Mouse (Mus musculus): ENCODE measurements around the gene AC134908.4.

AC134908.4 gene

GRCm38 (mm10) chr17:25795609-25796092, at the start of gene AC134908.4:
Gene AC134908.4 (minus strand): TSS chr17:25795659.
- no peak for DNase-seq (ENCODE audit: low spot score)

DNA sequence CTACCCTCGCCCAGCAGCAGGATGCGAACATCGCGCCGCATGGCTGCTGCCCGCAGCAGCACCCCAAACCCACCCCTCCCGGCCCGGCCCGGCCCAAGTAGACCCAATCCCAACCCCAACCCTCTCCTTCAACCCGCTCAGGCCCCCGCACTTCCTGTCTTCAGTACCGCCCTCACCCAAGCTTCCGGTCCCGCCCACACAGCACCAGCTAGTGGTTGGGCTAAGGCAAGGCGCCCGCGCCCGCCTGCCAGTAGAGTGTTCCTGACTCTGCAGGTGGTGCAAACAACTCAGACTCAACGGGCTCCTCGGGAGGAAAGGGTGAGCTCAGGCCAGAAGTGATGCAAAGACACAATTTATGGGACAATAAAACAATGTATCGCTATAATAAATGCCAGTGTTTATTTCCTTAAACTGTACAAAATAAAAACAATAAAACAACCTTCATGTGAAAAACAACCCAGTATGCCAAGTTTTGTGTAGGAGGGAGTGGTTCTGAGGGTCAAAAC, 49.0 kb upstream of the AC134908.4 start, which contains the start of gene Rhot2:
TSS of gene Rhot2 (minus strand) at position 456 of the 506 bp plus-strand sequence.
- peak; percentile 86 for DNase-seq (ENCODE audit: low spot score)

DNA sequence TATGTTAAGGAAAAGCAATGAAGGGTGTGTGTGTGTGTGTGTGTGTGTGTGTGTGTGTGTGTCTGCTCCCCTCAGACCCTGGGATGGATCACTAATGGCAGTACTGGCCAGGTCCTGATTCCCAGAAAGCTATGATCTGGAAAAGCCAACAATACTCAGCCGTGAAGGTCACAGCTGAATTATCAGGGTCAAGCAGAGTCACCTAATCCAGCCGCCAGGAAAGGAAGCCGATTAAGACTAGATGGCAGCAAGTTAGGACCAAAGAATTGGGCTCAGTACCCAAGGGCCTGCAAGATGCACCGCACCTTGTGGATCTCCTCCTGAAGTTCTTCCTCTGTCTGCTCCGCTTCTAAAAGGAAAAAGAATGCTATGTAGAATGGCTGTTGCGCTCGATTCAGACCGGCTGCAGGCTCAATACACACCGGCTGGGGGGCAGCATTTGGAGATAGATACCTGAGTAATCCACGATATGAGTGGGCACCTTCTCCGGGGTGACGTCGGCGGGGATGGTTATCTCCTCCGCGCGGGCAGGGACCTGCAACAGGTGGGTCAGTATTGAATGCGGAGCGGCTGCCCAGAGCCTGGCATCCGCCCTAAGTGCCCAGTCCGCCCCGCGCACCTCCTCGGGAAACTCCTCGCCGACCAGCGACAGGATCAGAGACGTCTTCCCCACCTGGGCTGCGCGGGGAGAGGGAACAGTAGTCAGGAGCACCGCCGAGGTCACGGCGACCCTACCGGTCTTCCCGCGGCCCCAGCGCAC, 48.4 kb upstream of the AC134908.4 start:
- DNase-seq (ENCODE audit: low spot score), result no peak

GRCm38 (mm10) chr17:25843122-25843521, 47.7 kb upstream of the AC134908.4 start:
- DNase-seq (ENCODE audit: low spot score), result no peak

DNA sequence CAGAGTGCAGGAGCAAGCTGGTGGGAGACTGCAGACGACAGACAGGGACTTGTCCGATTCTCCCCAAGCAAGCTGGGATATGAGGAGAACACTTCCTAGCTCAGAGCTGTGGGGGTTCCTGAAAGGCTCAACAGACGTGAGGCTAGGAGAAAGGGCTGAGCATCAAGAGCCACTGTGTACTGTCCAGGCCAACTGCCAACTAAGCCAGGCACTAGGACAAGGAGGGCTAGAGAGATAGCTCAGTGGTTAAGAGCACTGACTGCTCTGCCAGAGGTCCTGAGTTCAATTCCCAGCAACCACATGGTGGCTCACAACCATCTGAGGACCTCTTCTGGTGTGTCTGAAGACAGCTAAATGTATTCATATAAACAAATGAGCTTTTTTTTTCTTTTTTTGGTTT, 47.0 kb upstream of the AC134908.4 start:
- no peak for DNase-seq (ENCODE audit: low spot score)

- no peak for DNase-seq (ENCODE audit: low spot score)
These were observed 45.8 kb upstream of the AC134908.4 start, which contains the start of gene Gm20683 for GRCm38 (mm10) chr17:25841117-25841880. Gene Gm20683 (minus strand): TSS chr17:25841763.

DNA sequence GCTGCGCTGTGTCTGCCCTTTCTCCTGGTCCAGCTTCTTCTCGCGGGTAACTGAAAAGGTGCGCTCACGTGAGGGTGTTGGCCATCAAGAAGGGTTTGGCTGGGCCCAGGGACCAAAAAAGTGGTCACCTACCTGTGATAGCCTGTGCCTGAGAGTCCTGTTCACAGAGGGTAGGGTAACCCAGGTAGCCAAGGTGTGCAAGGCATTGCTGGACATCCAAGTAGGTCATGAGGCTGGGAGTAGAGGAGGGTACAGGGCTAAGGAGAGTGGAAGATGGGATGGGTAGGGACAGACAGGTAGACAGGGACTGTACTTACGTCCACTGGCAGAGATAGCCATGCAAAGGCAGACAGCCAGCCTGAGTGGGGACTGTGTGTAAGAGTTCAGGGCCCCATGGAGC, 45.1 kb upstream of the AC134908.4 start:
- DNase-seq (ENCODE audit: low spot score), result no peak

DNA sequence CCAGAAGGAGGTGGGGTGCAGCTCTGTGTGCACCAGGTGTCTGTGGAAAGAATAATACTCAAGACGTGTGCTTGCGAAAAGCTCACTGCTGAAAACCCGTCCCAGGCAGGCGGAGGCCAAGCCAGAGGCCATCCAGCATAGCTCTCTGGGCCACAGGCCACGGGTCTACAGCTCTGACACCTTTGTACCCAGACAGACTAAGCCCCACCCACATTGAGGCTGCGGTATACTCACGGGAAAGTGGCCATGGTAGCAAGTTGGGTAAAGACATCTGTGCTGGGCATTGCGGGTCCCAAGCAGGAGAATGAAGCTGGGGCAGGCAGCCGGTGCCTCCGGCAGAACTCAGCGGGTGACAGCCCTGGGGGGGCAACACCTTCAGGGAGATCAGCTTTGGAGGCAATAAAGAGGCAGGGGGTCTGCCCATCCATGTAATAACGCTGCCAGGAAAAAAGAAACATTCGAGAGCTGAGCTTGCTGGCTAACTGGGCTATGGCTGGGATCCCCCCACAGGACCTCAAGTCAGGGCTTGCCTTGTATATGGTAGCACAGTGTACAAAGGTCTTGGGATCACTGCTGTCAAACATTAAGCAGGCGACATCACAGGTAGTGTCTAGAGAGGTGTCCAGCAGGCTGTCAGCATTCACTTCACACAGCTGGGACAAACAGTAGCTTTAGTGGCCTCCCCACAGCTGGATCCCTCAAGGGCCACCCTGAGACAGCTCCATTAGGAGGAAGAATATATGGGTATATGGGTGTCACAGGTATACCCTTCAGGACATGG, 44.2 kb upstream of the AC134908.4 start:
- no peak for DNase-seq (ENCODE audit: low spot score)

GRCm38 (mm10) chr17:25838904-25839303, 43.4 kb upstream of the AC134908.4 start:
- DNase-seq (ENCODE audit: low spot score), result no peak

DNA sequence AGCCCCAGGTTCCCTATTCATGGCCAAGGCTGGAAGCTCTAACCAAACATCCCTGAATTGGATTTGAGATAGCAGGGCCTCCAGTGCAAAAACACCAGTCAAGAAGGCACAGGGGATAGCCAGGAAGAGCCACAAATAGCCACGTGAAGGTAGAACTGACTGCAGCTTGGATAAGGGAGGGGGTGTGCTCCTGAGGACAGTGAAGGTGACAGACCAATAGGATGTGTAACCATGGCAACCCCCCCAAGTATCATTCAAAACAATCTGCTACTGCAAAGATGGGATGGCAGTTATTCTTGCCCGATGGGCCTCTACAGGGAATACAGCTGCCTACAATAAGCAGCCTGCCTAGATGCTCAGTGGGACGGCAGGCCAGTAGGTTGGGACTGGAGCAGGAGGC, 42.1 kb upstream of the AC134908.4 start:
- DNase-seq (ENCODE audit: low spot score), result no peak

DNA sequence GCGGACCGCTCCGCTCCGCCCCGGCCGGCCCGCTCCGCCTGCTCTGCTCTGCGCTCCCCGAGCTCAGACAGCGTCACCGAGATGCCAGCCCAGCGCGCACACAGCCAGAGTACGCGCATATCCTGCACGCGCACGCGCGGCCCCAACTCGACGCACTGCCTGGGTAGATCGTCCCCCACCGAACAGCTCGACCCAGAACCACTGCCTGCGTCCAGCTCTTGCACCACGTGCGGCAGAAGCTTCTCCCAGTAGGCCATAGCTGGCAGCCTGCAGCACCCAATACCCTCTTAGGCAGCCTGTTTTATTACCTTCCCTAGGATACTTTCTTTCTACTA, 41.6 kb upstream of the AC134908.4 start, which contains the start of gene Rhbdl1:
TSS of gene Rhbdl1 (minus strand) at position 220 of the 335 bp plus-strand sequence.
- no peak for DNase-seq (ENCODE audit: low spot score)

GRCm38 (mm10) chr17:25836397-25837075, 41.1 kb upstream of the AC134908.4 start:
- DNase-seq (ENCODE audit: low spot score), result no peak

DNA sequence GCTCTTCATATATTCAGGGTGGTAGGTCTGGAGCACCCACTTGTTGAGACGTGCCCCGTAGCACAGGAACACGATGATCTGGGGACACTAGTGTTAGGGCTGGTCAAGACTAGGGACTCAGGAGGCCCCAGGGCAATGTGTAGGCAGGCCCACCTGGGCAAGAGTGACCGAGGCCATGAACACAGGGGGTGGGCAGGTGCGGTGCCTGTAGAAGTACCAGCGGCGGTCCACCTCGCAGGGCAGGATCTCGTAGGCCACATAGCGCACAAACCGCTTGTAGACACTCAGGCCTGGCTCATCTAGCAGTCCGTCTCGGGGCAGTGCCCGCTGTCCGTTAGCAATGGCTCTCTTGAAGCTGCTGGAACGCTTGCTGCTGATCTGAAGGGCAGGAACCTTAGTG, 40.4 kb upstream of the AC134908.4 start:
- no peak for DNase-seq (ENCODE audit: low spot score)

GRCm38 (mm10) chr17:25835301-25835700, 39.8 kb upstream of the AC134908.4 start:
- DNase-seq (ENCODE audit: low spot score), result no peak

DNA sequence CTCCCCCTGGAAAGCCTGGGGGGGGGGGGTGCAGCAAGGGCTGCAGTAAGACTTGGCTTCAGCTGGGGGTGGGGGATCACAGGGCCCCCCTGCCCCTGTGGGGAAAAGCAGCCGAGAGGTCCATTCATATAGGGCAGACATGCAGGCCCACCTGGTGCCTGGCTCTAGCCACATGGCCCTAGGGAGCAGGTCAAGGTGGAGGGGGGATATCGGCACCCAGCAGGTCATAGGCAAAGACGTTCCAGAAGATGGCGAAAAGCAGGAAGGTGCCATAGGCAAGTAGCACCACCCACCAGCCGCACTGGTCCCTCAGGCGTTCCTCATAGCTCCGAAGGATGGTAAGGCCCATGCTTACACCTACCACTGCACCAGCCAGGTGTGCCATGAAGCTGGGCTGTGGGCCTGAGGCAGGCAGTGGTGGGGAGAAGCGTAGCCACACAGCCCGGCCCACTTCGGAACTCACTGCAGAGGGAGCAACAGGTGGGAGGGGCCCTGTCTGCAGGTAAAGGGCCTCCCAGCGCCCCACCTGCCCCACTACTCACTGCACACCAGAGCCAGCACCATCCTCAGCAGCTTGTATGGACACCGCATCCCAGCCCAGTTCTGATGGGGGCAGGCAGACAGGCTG, 39.2 kb upstream of the AC134908.4 start:
- DNase-seq (ENCODE audit: low spot score), result no peak

DNA sequence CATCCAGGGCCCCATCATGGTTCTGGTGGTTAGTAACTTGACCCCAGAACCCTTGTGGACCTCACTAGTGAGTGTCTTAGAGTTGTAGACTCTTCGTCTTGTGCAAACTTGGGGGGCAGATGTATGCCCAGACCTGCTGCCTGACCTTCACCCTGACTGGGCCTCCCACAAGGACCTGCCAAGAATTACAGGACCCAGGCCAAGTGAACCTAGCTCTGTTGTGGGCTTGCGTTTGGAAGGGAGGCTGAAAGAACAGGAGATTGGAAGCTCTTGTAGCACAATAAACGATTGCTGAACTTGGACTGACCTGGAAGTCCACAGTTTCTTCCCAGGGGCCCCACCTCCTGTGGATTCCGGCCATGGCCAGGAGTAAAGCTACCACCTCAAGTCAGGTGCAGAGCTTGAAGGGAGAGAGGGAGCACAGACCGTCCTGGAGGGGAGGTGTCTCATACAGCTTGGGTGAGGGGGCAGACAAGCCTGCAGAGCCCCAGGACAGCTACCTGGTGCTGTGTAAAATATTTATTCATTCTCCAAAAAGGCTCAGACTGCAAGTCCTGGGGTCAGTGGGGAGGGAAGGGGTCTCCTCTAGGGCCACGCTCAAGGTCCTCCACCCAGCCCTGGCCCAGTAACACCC, 38.6 kb upstream of the AC134908.4 start:
- no peak for DNase-seq (ENCODE audit: low spot score)

GRCm38 (mm10) chr17:25833291-25833663, 37.8 kb upstream of the AC134908.4 start, which contains the start of gene Stub1:
Gene Stub1 (minus strand): TSS chr17:25833404.
- DNase-seq (ENCODE audit: low spot score), result no peak

GRCm38 (mm10) chr17:25832436-25833290, 37.2 kb upstream of the AC134908.4 start:
- peak; percentile 99 for DNase-seq (ENCODE audit: low spot score)

DNA sequence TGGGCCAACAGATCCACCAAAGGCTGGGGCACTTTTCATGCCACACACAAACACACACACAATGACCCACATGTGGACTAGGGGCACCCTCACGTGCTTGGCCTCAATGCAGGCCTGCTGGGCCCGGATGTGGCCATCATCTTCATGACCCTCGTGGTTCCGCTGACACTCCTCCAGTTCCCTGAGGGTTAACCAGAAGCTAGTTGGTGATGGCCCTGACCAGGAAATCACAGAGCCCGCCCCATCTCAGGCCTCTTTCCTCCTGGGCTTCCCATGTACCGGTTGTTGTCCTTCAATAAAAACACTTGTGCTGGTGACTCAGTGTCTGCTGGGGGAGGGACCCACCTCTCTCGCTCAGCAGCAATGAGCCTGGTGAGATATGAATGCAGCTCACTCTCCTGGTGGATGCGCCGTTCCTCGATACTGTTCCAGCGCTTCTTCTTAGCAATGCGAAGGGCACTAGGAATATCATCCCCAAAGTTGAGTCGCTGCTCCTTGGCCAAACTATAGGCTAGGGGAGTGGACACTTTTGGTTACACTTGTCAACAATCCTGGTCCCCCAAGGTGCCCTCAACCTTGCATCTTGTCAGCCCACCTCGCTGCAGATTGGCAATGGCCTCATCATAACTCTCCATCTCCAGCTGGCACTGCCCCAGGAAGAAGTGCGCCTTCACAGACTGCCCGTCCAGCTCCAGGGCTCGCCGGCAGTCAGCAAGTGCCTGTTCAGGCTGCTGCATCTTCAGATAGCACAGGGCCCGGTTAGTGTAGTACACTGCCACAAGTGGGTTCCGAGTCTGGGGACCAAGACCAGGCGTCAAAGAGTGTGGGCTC, 36.2 kb upstream of the AC134908.4 start:
- no peak for DNase-seq (ENCODE audit: low spot score)
